8 mouse cellular contexts compared by ENCODE assay signal in the genomic region with DNA sequence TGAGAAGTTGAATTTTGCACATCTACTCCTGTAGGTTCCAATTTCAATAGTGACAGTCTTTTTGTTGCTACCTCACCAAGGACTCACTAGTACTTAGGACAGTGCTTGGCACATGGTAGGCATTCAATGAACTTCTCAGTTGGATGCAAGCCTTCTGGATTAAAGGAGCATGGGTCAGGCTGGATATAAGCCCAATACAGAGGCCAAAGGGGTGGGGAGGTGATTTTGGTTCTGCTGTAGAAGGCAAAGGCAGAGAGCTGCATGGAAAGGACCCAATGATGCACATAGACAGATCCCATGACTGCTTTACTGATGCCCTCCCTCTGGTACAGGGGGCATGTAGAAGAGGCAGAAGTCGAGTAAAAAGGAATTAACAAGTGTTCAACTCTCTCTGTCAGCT. TPM values are rescaled to one million over a fixed set of nuclear protein-coding genes. Genes with fewer than 3 reads are reported as not detected.
DNase-seq lines count a peak whose midpoint lies in the region; ATAC-seq and TF ChIP-seq lines count a peak whose summit lies in the region.

No protein-coding gene starts in this region.

- H3K9ac ChIP-seq in heart, embryonic 13.5 days, result no peak overlapping the region
- H3K9ac ChIP-seq in stomach, embryonic 14.5 days (replicated peaks; ENCODE audit: low read depth, low read length), result no peak overlapping the region
- H3K9ac ChIP-seq in stomach, postnatal 0 days (ENCODE audit: low read length), result no peak overlapping the region
- H3K9ac ChIP-seq in hindbrain, embryonic 15.5 days, result no peak overlapping the region
- H3K9ac ChIP-seq in stomach, embryonic 16.5 days (ENCODE audit: low read length), result no peak overlapping the region

- DNase-seq in heart, embryonic 10.5 days (ENCODE audit: low spot score), result no peak
- no peak for DNase-seq in stomach, postnatal 0 days (ENCODE audit: low spot score)
- no peak for DNase-seq in left cerebral cortex, postnatal 14 days (ENCODE audit: low spot score in 2 of 2)
- no peak for DNase-seq in gastrocnemius, postnatal 4 days (ENCODE audit: low spot score in 2 of 2)

- H3K9me3 ChIP-seq in heart, embryonic 13.5 days, result no peaks in the 10 kb centered on the region
- no peaks in the 10 kb centered on the region for H3K9me3 ChIP-seq in heart, embryonic 10.5 days
- no peaks in the 10 kb centered on the region for H3K9me3 ChIP-seq in stomach, embryonic 14.5 days (ENCODE audit: control insufficient read depth, low read depth, low read length)
- no peaks in the 10 kb centered on the region for H3K9me3 ChIP-seq in stomach, postnatal 0 days (ENCODE audit: control insufficient read depth, low read length)
- H3K9me3 ChIP-seq in hindbrain, embryonic 15.5 days, result no peaks in the 10 kb centered on the region
- H3K9me3 ChIP-seq in stomach, embryonic 16.5 days (replicated peaks; ENCODE audit: control insufficient read depth, low read length), result no peaks in the 10 kb centered on the region

- no peak for ATAC-seq in heart, embryonic 13.5 days (ENCODE audit: extremely low read depth, insufficient number of reproducible peaks, low FRiP score, low TSS enrichment)
- no peak for ATAC-seq in stomach, embryonic 14.5 days (ENCODE audit: insufficient number of reproducible peaks, insufficient read depth, low FRiP score, low read depth)
- no peak for ATAC-seq in stomach, postnatal 0 days (ENCODE audit: low FRiP score, low TSS enrichment)
- no peak for ATAC-seq in hindbrain, embryonic 15.5 days (ENCODE audit: low FRiP score, low read depth)
- no peak for ATAC-seq in stomach, embryonic 16.5 days (ENCODE audit: insufficient read depth, low FRiP score)

- H3K36me3 ChIP-seq in heart, embryonic 13.5 days, result no peaks in the 10 kb centered on the region
- no peaks in the 10 kb centered on the region for H3K36me3 ChIP-seq in heart, embryonic 10.5 days
- no peaks in the 10 kb centered on the region for H3K36me3 ChIP-seq in stomach, embryonic 14.5 days (ENCODE audit: control insufficient read depth, insufficient read depth, low read length)
- no peaks in the 10 kb centered on the region for H3K36me3 ChIP-seq in stomach, postnatal 0 days (ENCODE audit: control insufficient read depth, insufficient read depth, low read length)
- H3K36me3 ChIP-seq in hindbrain, embryonic 15.5 days, result no peaks in the 10 kb centered on the region
- H3K36me3 ChIP-seq in stomach, embryonic 16.5 days (ENCODE audit: control insufficient read depth, insufficient read depth, low read length), result no peaks in the 10 kb centered on the region

- H3K4me1 ChIP-seq in heart, embryonic 13.5 days, result 0 out of 2 replicates have a peak, but pooled peaks cover 6% of the 10 kb centered on the region
- H3K4me1 ChIP-seq in heart, embryonic 10.5 days, result no peaks in the 10 kb centered on the region
- H3K4me1 ChIP-seq in stomach, embryonic 14.5 days (ENCODE audit: control insufficient read depth, insufficient read depth, low read length), result no peaks in the 10 kb centered on the region
- H3K4me1 ChIP-seq in stomach, postnatal 0 days (replicated peaks; ENCODE audit: control insufficient read depth, insufficient read depth), result no peaks in the 10 kb centered on the region
- no peaks in the 10 kb centered on the region for H3K4me1 ChIP-seq in hindbrain, embryonic 15.5 days (replicated peaks)
- no peaks in the 10 kb centered on the region for H3K4me1 ChIP-seq in stomach, embryonic 16.5 days (ENCODE audit: control insufficient read depth, insufficient read depth, low read length)

- H3K27me3 ChIP-seq in heart, embryonic 13.5 days (replicated peaks), result no peaks in the 10 kb centered on the region
- H3K27me3 ChIP-seq in heart, embryonic 10.5 days (ENCODE audit: insufficient read depth, poor library complexity, severe bottlenecking), result no peaks in the 10 kb centered on the region; the same call in 1 of the 2 replicates
- H3K27me3 ChIP-seq in stomach, embryonic 14.5 days (ENCODE audit: control insufficient read depth, insufficient read depth, low read length), result no peaks in the 10 kb centered on the region
- no peaks in the 10 kb centered on the region for H3K27me3 ChIP-seq in stomach, postnatal 0 days (ENCODE audit: control insufficient read depth, insufficient read depth, low read length)
- no peaks in the 10 kb centered on the region for H3K27me3 ChIP-seq in hindbrain, embryonic 15.5 days
- no peaks in the 10 kb centered on the region for H3K27me3 ChIP-seq in stomach, embryonic 16.5 days (ENCODE audit: control insufficient read depth, insufficient read depth, low read length)

- H3K4me2 ChIP-seq in heart, embryonic 13.5 days, result peak overlapping the region; percentile 68
- peak overlapping the region; percentile 34 for H3K4me2 ChIP-seq in stomach, embryonic 14.5 days (replicated peaks; ENCODE audit: low read depth, low read length)
- no peak overlapping the region; the same call in 1 of the 2 replicates for H3K4me2 ChIP-seq in stomach, postnatal 0 days (replicated peaks; ENCODE audit: low read depth)
- H3K4me2 ChIP-seq in hindbrain, embryonic 15.5 days, result peak overlapping the region; percentile 59; the same call in 1 of the 2 replicates
- peak overlapping the region; percentile 57 for H3K4me2 ChIP-seq in stomach, embryonic 16.5 days (ENCODE audit: low read depth, low read length)

- TF ChIP-seq EP300 in stomach, postnatal 0 days (optimal IDR thresholded peaks at IDR 0.05), result no peak

- peak overlapping the region; percentile 69; the same call in 1 of the 2 replicates for H3K27ac ChIP-seq in heart, embryonic 13.5 days (replicated peaks)
- H3K27ac ChIP-seq in heart, embryonic 10.5 days, result no peak overlapping the region
- no peak overlapping the region for H3K27ac ChIP-seq in stomach, embryonic 14.5 days (ENCODE audit: low read length)
- no peak overlapping the region for H3K27ac ChIP-seq in stomach, postnatal 0 days (replicated peaks)
- H3K27ac ChIP-seq in hindbrain, embryonic 15.5 days (replicated peaks), result no peak overlapping the region
- no peak overlapping the region; the same call in 1 of the 2 replicates for H3K27ac ChIP-seq in stomach, embryonic 16.5 days (ENCODE audit: low read length)

- intact Hi-C loops in left cerebral cortex, postnatal 14 days (cut with DNase I), result no loop called here

- no peak for TF ChIP-seq CTCF in stomach, postnatal 0 days (IDR thresholded peaks at IDR 0.05; ENCODE audit: low read depth)

- peak overlapping the region; percentile 76 for H3K4me3 ChIP-seq in heart, embryonic 13.5 days
- no peak overlapping the region for H3K4me3 ChIP-seq in heart, embryonic 10.5 days
- no peak overlapping the region for H3K4me3 ChIP-seq in stomach, embryonic 14.5 days (ENCODE audit: low read depth, low read length)
- no peak overlapping the region for H3K4me3 ChIP-seq in stomach, postnatal 0 days (ENCODE audit: low read depth, low read length)
- no peak overlapping the region for H3K4me3 ChIP-seq in hindbrain, embryonic 15.5 days
- H3K4me3 ChIP-seq in stomach, embryonic 16.5 days (replicated peaks; ENCODE audit: low read length), result no peak overlapping the region; the same call in 1 of the 2 replicates

- WGBS in heart, embryonic 13.5 days, result 37% methylated on average over 1 of the region's 1 CpGs
- 19% methylated on average over 1 of the region's 1 CpGs for WGBS in heart, embryonic 10.5 days
- 40% methylated on average over 1 of the region's 1 CpGs for WGBS in stomach, embryonic 14.5 days
- 22% methylated on average over 1 of the region's 1 CpGs for WGBS in stomach, postnatal 0 days
- WGBS in hindbrain, embryonic 15.5 days, result 43% methylated on average over 1 of the region's 1 CpGs
- WGBS in stomach, embryonic 16.5 days, result 45% methylated on average over 1 of the region's 1 CpGs

RNA-seq across cellular contexts. Expression of a gene that starts 0.8 kb away (rescaled TPM):
- 36.5 and 38.7 TPM in 2 replicates for polyA plus RNA-seq in heart, embryonic 13.5 days (2015; fragmentation: Nextera tagmentation; extraction: Ambion mirVana)
- polyA plus RNA-seq in heart, embryonic 10.5 days (2016; fragmentation: Nextera tagmentation; extraction: Ambion mirVana), result 50.0 and 53.7 TPM in 2 replicates
- 66.7 and 68.3 TPM in 2 replicates for polyA plus RNA-seq in stomach, embryonic 14.5 days (2014; fragmentation: Nextera tagmentation; extraction: Ambion mirVana)
- 19.9 and 20.2 TPM in 2 replicates for polyA plus RNA-seq in stomach, postnatal 0 days (2015; fragmentation: Nextera tagmentation; extraction: Ambion mirVana)
- 48.5 and 50.0 TPM in 2 replicates for polyA plus RNA-seq in hindbrain, embryonic 15.5 days (2015; fragmentation: Nextera tagmentation; extraction: Ambion mirVana)
- 45.1 and 52.4 TPM in 2 replicates for polyA plus RNA-seq in stomach, embryonic 16.5 days (2015; fragmentation: Nextera tagmentation; extraction: Ambion mirVana)
- 10 to 100 TPM; 60.4 to 65.5 TPM for total RNA-seq in left cerebral cortex, postnatal 14 days (2021)
- total RNA-seq in gastrocnemius, postnatal 4 days (2021), result 10 to 100 TPM; 43.6 to 45.4 TPM
